Mouse (Mus musculus) MEL (cell line): ENCODE data around the gene Tubgcp6.

Experiments
- GATA1 ChIP-seq: IDR thresholded peaks from 2 replicates; pipeline ENCODE4 v1.6.1; 2011; ENCODE audit warnings: low read depth, low read length, improper control_type of control experiment
- SIN3A ChIP-seq: IDR thresholded peaks from 2 replicates; pipeline ENCODE4 v1.6.1; 2012; ENCODE audit warnings: low read length, improper control_type of control experiment, inconsistent platforms
- ZC3H11A ChIP-seq: IDR thresholded peaks from 2 replicates; pipeline ENCODE4 v1.6.1; 2012; ENCODE audit warnings: low read depth, mild to moderate bottlenecking, inconsistent platforms, low read length, improper control_type of control experiment

GRCm38 (mm10) chr15:89161397-89161796 is 38.5 kb upstream of the Tubgcp6 start:
- no peak for TF ChIP-seq GATA1
- no peak for TF ChIP-seq ZC3H11A
- TF ChIP-seq SIN3A, result no peak
